Comparison of ENCODE assay signal across 23 mouse cellular contexts in genomic region chr4:106615637-106616036, GRCm38 (mm10). TPM values are rescaled to one million over a fixed set of nuclear protein-coding genes. Genes with fewer than 3 reads are reported as not detected.
A peak's percentile ranks its signal among the peaks of the same experiment; 100 is the strongest.
DNase-seq lines count a peak whose midpoint lies in the region; ATAC-seq and TF ChIP-seq lines count a peak whose summit lies in the region.
"Had no signal": no experiment of that assay in that cellular context is flagged by ENCODE, and none has a peak within 500 bp of the region (broad histone marks: within the 10 kb centered on the region; RNA-seq: fewer than 3 reads in every experiment).

No protein-coding gene starts in this region.

- WGBS in heart, embryonic 13.5 days = 67% methylated on average over 12 of the region's 12 CpGs
- WGBS in liver, embryonic 13.5 days (ENCODE audit: insufficient replicate concordance) = 67% methylated on average over 12 of the region's 12 CpGs
- 76% methylated on average over 12 of the region's 12 CpGs for WGBS in intestine, embryonic 16.5 days

- H3K4me3 ChIP-seq in heart, embryonic 13.5 days = no peak overlapping the region
- H3K4me3 ChIP-seq in MEL (ENCODE audit: control insufficient read depth in 1 of 2, insufficient read depth in 1 of 2, low read depth in 2 of 2, low read length in 2 of 2) = peak overlapping the region; percentile 67 to 74
- no peak overlapping the region for H3K4me3 ChIP-seq in liver, embryonic 13.5 days (replicated peaks)
- no peak overlapping the region for H3K4me3 ChIP-seq in intestine, embryonic 16.5 days (ENCODE audit: low read length)
- H3K4me3 ChIP-seq: embryonic facial prominence, embryonic 15.5 days; forebrain, embryonic 10.5 days; heart, adult 2 months; layer of hippocampus, adult 2 months; left cerebral cortex, adult 2 months had no signal

- no peaks in the 10 kb centered on the region for H3K9me3 ChIP-seq in heart, embryonic 13.5 days
- H3K9me3 ChIP-seq in MEL (replicated peaks; ENCODE audit: insufficient read depth, low read length) = no peaks in the 10 kb centered on the region
- H3K9me3 ChIP-seq in liver, embryonic 13.5 days (replicated peaks) = no peaks in the 10 kb centered on the region
- no peaks in the 10 kb centered on the region for H3K9me3 ChIP-seq in intestine, embryonic 16.5 days (ENCODE audit: control insufficient read depth, low read length)
- H3K9me3 ChIP-seq: embryonic facial prominence, embryonic 15.5 days; forebrain, embryonic 10.5 days had no signal

- no peak overlapping the region for H3K27ac ChIP-seq in heart, embryonic 13.5 days (replicated peaks)
- H3K27ac ChIP-seq in MEL (ENCODE audit: control insufficient read depth, low read depth, low read length) = peak overlapping the region; percentile 75
- H3K27ac ChIP-seq in liver, embryonic 13.5 days = 0 out of 2 replicates have a peak overlapping the region, but pooled peaks have one; percentile 10
- no peak overlapping the region for H3K27ac ChIP-seq in intestine, embryonic 16.5 days (ENCODE audit: low read length)
- H3K27ac ChIP-seq: embryonic facial prominence, embryonic 15.5 days; forebrain, embryonic 10.5 days; heart, adult 2 months; hindbrain, embryonic 14.5 days; kidney, postnatal 0 days; left cerebral cortex, adult 2 months had no signal

- no peak for ATAC-seq in heart, embryonic 13.5 days (ENCODE audit: extremely low read depth, insufficient number of reproducible peaks, low FRiP score, low TSS enrichment)
- ATAC-seq in liver, embryonic 13.5 days (ENCODE audit: low read depth) = no peak
- ATAC-seq in intestine, embryonic 16.5 days = no peak

- H3K27me3 ChIP-seq in heart, embryonic 13.5 days (replicated peaks) = peaks cover 61% of the 10 kb centered on the region
- no peaks in the 10 kb centered on the region for H3K27me3 ChIP-seq in MEL (ENCODE audit: control insufficient read depth in 1 of 2, insufficient read depth in 2 of 2, low read length in 2 of 2)
- peaks cover 34% of the 10 kb centered on the region for H3K27me3 ChIP-seq in liver, embryonic 13.5 days
- H3K27me3 ChIP-seq in intestine, embryonic 16.5 days (replicated peaks; ENCODE audit: control insufficient read depth, insufficient read depth, low read length) = no peaks in the 10 kb centered on the region

- H3K4me1 ChIP-seq in heart, embryonic 13.5 days = peaks cover 5% of the 10 kb centered on the region
- peaks cover 0 to 7% of the 10 kb centered on the region in 2 experiments; a peak in 1 of 4 replicates for H3K4me1 ChIP-seq in MEL (ENCODE audit: control insufficient read depth in 1 of 2, insufficient read depth in 2 of 2, low read length in 2 of 2)
- peaks cover 44% of the 10 kb centered on the region for H3K4me1 ChIP-seq in liver, embryonic 13.5 days (replicated peaks)
- peaks cover 7% of the 10 kb centered on the region for H3K4me1 ChIP-seq in intestine, embryonic 16.5 days (ENCODE audit: control insufficient read depth, insufficient read depth, low read length)

- no peak for TF ChIP-seq CTCF in MEL (IDR thresholded peaks at IDR 0.05 in 2 of 3, conservative IDR thresholded peaks at IDR 0.05 in 1 of 3; ENCODE audit: control insufficient read depth in 1 of 3, insufficient read depth in 1 of 3, low read depth in 2 of 3, low read length in 3 of 3, poor library complexity in 1 of 3, severe bottlenecking in 1 of 3)

- DNase-seq in heart, adult 9 months (ENCODE audit: low spot score in 2 of 2) = no peak
- peak; percentile 98 for DNase-seq in MEL (ENCODE audit: low read depth, low spot score)
- peak; percentile 67 for DNase-seq in liver, embryonic 13.5 days
- DNase-seq in thymus, postnatal 36 days = peak; percentile 22 to 52
- DNase-seq in adrenal gland, adult 8-10 months = no peak
- DNase-seq in ovary, adult 18-20 months (ENCODE audit: low spot score) = no peak
- DNase-seq: cerebellum, adult 9-11 months; gastrocnemius, postnatal 10 days; heart, adult 2 months; heart, postnatal 10 days; kidney, adult 11 months; lung, postnatal 14 days had no signal

- H3K4me2 ChIP-seq in heart, embryonic 13.5 days = 0 out of 2 replicates have a peak overlapping the region, but pooled peaks have one; percentile 20
- H3K4me2 ChIP-seq in liver, embryonic 13.5 days = no peak overlapping the region
- no peak overlapping the region for H3K4me2 ChIP-seq in intestine, embryonic 16.5 days (ENCODE audit: low read depth, low read length)
- H3K4me2 ChIP-seq: embryonic facial prominence, embryonic 15.5 days; hindbrain, embryonic 14.5 days had no signal

- no peak for TF ChIP-seq RAD21 in MEL (IDR thresholded peaks at IDR 0.05; ENCODE audit: low read depth, low read length)

- H3K36me3 ChIP-seq in heart, embryonic 13.5 days = no peaks in the 10 kb centered on the region
- H3K36me3 ChIP-seq in MEL (ENCODE audit: control insufficient read depth in 1 of 2, insufficient read depth in 2 of 2, low read length in 2 of 2) = peaks cover 0 to 4% of the 10 kb centered on the region in 2 experiments; a peak in 2 of 4 replicates
- H3K36me3 ChIP-seq in liver, embryonic 13.5 days = no peaks in the 10 kb centered on the region
- no peaks in the 10 kb centered on the region for H3K36me3 ChIP-seq in intestine, embryonic 16.5 days (ENCODE audit: control insufficient read depth, insufficient read depth, low read length)
- H3K36me3 ChIP-seq: embryonic facial prominence, embryonic 15.5 days; forebrain, embryonic 10.5 days had no signal

- peak; percentile 72 to 93; a peak in 3 of 4 replicates for TF ChIP-seq POLR2A in MEL (IDR thresholded peaks at IDR 0.05; ENCODE audit: control insufficient read depth in 1 of 2, insufficient read depth in 1 of 2, low read depth in 1 of 2, low read length in 2 of 2, poor library complexity in 1 of 2)

- H3K9ac ChIP-seq in heart, embryonic 13.5 days = no peak overlapping the region
- H3K9ac ChIP-seq in MEL (ENCODE audit: control insufficient read depth, low read depth, low read length, poor library complexity, severe bottlenecking) = peak overlapping the region; percentile 77
- no peak overlapping the region for H3K9ac ChIP-seq in liver, embryonic 13.5 days
- no peak overlapping the region for H3K9ac ChIP-seq in intestine, embryonic 16.5 days (ENCODE audit: low read depth, low read length)
- H3K9ac ChIP-seq: embryonic facial prominence, embryonic 15.5 days; hindbrain, embryonic 14.5 days had no signal

- peaks cover 10% of the 10 kb centered on the region for H3K79me2 ChIP-seq in MEL (ENCODE audit: control insufficient read depth, insufficient read depth, low read length, poor library complexity)

- no peak for TF ChIP-seq EP300 in MEL (IDR thresholded peaks at IDR 0.05; ENCODE audit: low read depth in 1 of 2, low read length in 2 of 2)

TF ChIP-seq in MEL, 35 proteins besides CTCF, POLR2A, EP300 and RAD21 (continues in another document):
- TF ChIP-seq TAL1 (IDR thresholded peaks at IDR 0.05; ENCODE audit: low read length) (no peak), CHD1 (IDR thresholded peaks at IDR 0.05; ENCODE audit: low read depth, low read length) (no peak), USF2 (IDR thresholded peaks at IDR 0.05; ENCODE audit: borderline replicate concordance in 1 of 2, insufficient read depth in 1 of 2, low read depth in 1 of 2, low read length in 2 of 2) (peak in 1 of 2 experiments; percentile 51; a peak in 1 of 4 replicates), ETS1 (IDR thresholded peaks at IDR 0.05; ENCODE audit: low read depth, low read length) (peak; percentile 86), GABPA (IDR thresholded peaks at IDR 0.05; ENCODE audit: low read depth, low read length) (no peak), KAT2A (conservative IDR thresholded peaks at IDR 0.05; ENCODE audit: low read depth, low read length) (no peak; the same call in 1 of the 2 replicates), JUND (IDR thresholded peaks at IDR 0.05; ENCODE audit: low read depth, low read length) (no peak), CHD2 (IDR thresholded peaks at IDR 0.05; ENCODE audit: low read length) (no peak), ZC3H11A (IDR thresholded peaks at IDR 0.05; ENCODE audit: low read depth, low read length) (no peak)

RNA-seq across cellular contexts. Expression of gene Lexm, which starts 1.4 kb away (rescaled TPM):
- 0.50 and 0.52 TPM in 2 replicates for polyA plus RNA-seq in heart, embryonic 13.5 days (2015; fragmentation: Nextera tagmentation; extraction: Ambion mirVana)
- 6.1 and 6.7 TPM in 2 replicates for total RNA-seq in MEL (2012; rRNA removed)
- 10 to 100 TPM in 1 of 2 experiments, not detected in 1; 17.5 TPM for polyA plus RNA-seq in MEL (2012; ENCODE audit: insufficient read depth in 1 of 2, insufficient read length in 2 of 2, low read depth in 1 of 2, low replicate concordance in 2 of 2, missing spikeins in 1 of 2)
- polyA plus RNA-seq in liver, embryonic 13.5 days (2015; fragmentation: Nextera tagmentation; extraction: Ambion mirVana) = 0.24 and 0.30 TPM in 2 replicates
- not detected in 2 replicates for polyA plus RNA-seq in intestine, embryonic 16.5 days (2015; fragmentation: Nextera tagmentation; extraction: Ambion mirVana)
- not detected for total RNA-seq in adrenal gland, adult 8-10 months (2022)
- total RNA-seq: gastrocnemius, postnatal 10 days; heart, adult 2 months; heart, postnatal 10 days; monocyte, adult 5-6 weeks had no signal
- polyA plus RNA-seq: forebrain, embryonic 10.5 days; heart, adult 2 months; hindbrain, embryonic 14.5 days; kidney, postnatal 0 days; liver, embryonic 16.5 days; neural tube, embryonic 14.5 days had no signal

RNA-seq across cellular contexts. Expression of gene Ttc22, which starts 6.6 kb away (rescaled TPM):
- 0.43 and 0.74 TPM in 2 replicates for polyA plus RNA-seq in heart, embryonic 13.5 days (2015; fragmentation: Nextera tagmentation; extraction: Ambion mirVana)
- 0.04 TPM in 1 of 2 replicates, not detected in the other for total RNA-seq in MEL (2012; rRNA removed)
- not detected for polyA plus RNA-seq in MEL (2012; ENCODE audit: insufficient read depth in 1 of 2, insufficient read length in 2 of 2, low read depth in 1 of 2, low replicate concordance in 2 of 2, missing spikeins in 1 of 2)
- polyA plus RNA-seq in liver, embryonic 13.5 days (2015; fragmentation: Nextera tagmentation; extraction: Ambion mirVana) = 0.03 and 0.06 TPM in 2 replicates
- 15.1 and 20.1 TPM in 2 replicates for polyA plus RNA-seq in intestine, embryonic 16.5 days (2015; fragmentation: Nextera tagmentation; extraction: Ambion mirVana)
- total RNA-seq in adrenal gland, adult 8-10 months (2022) = under 1 TPM in 1 of 4 experiments, not detected in 3; 0.10 TPM
- total RNA-seq: heart, adult 2 months; monocyte, adult 5-6 weeks had no signal
- polyA plus RNA-seq: forebrain, embryonic 10.5 days had no signal

RNA-seq across cellular contexts. Expression of gene Pars2, which starts 35.2 kb away (rescaled TPM):
- polyA plus RNA-seq in heart, embryonic 13.5 days (2015; fragmentation: Nextera tagmentation; extraction: Ambion mirVana) = 10.4 and 13.0 TPM in 2 replicates
- total RNA-seq in MEL (2012; rRNA removed) = 10.9 and 11.2 TPM in 2 replicates
- polyA plus RNA-seq in MEL (2012; ENCODE audit: insufficient read depth in 1 of 2, insufficient read length in 2 of 2, low read depth in 1 of 2, low replicate concordance in 2 of 2, missing spikeins in 1 of 2) = 10 to 100 TPM in 1 of 2 experiments, not detected in 1; 11.3 TPM
- polyA plus RNA-seq in liver, embryonic 13.5 days (2015; fragmentation: Nextera tagmentation; extraction: Ambion mirVana) = 5.4 and 6.7 TPM in 2 replicates
- 15.9 TPM in 2 replicates for polyA plus RNA-seq in intestine, embryonic 16.5 days (2015; fragmentation: Nextera tagmentation; extraction: Ambion mirVana)
- 1 to 10 TPM; 5.7 to 9.5 (median 8.5) TPM for total RNA-seq in adrenal gland, adult 8-10 months (2022)

RNA-seq across cellular contexts. Expression of gene Dhcr24, which starts 54.8 kb away (rescaled TPM):
- polyA plus RNA-seq in heart, embryonic 13.5 days (2015; fragmentation: Nextera tagmentation; extraction: Ambion mirVana) = 3.5 and 3.8 TPM in 2 replicates
- 37.6 and 39.2 TPM in 2 replicates for total RNA-seq in MEL (2012; rRNA removed)
- 10 to 100 TPM in 1 of 2 experiments, not detected in 1; 63.0 TPM for polyA plus RNA-seq in MEL (2012; ENCODE audit: insufficient read depth in 1 of 2, insufficient read length in 2 of 2, low read depth in 1 of 2, low replicate concordance in 2 of 2, missing spikeins in 1 of 2)
- 5.4 and 6.5 TPM in 2 replicates for polyA plus RNA-seq in liver, embryonic 13.5 days (2015; fragmentation: Nextera tagmentation; extraction: Ambion mirVana)
- 5.5 and 6.4 TPM in 2 replicates for polyA plus RNA-seq in intestine, embryonic 16.5 days (2015; fragmentation: Nextera tagmentation; extraction: Ambion mirVana)
- 100 to 1,000 TPM in 2 of 4 experiments, 10 to 100 TPM in 2; 77.6 to 360 (median 221) TPM for total RNA-seq in adrenal gland, adult 8-10 months (2022)

Comparison
In these comparisons a context has a peak if more than half of its experiments do, and no peak if none do; other contexts are left out.
1. H3K27ac ChIP-seq: peak in MEL (single experiment) and liver, embryonic 13.5 days (single experiment); none in heart, embryonic 13.5 days (single experiment) and intestine, embryonic 16.5 days (single experiment).
2. H3K4me3 ChIP-seq: peak in MEL (2 of 2); none in heart, embryonic 13.5 days (single experiment), liver, embryonic 13.5 days (single experiment) and intestine, embryonic 16.5 days (single experiment).
3. DNase-seq: peak in MEL (single experiment), liver, embryonic 13.5 days (single experiment) and thymus, postnatal 36 days (2 of 2); none in heart, adult 9 months (0 of 2), adrenal gland, adult 8-10 months (single experiment) and ovary, adult 18-20 months (single experiment).